Mouse (Mus musculus) left cerebral cortex, postnatal 14 days (tissue): ENCODE results near the gene Cmc2. TPM values are rescaled to one million over a fixed set of nuclear protein-coding genes. Genes with fewer than 3 reads are reported as not detected.

Experiments used
- DNase-seq, 2 experiments: peaks; one replicate each; pipeline ENCODE4 v3.0.0; 2021 to 2022; ENCODE audit warnings: low spot score in 2 of 2, mixed read lengths in 1 of 2
- intact Hi-C: fragments of 180-260 bp; cut with DNase I; formaldehyde crosslinking; loops from one replicate; pipeline ENCODE4 v1.15.1; 2025
- long read RNA-seq, 2 experiments: library from polyadenylated mRNA; stranded (forward); transcript quantifications; one replicate each; pipeline ENCODE4 v2.0.0; 2021
- total RNA-seq, 2 experiments: library from RNA; stranded (reverse); gene quantifications; 2 replicates each; pipeline ENCODE4 v1.2.3; 2021

Cmc2 gene
- total RNA-seq, result 10 to 100 TPM; 12.9 to 14.8 TPM
- long read RNA-seq, experiment 1, transcript Cmc2-205 (4 exons, 1,459 nt), result major isoform, 8 of 13 reads
- long read RNA-seq, experiment 1, partial matches to known transcripts, result 0 of 13 reads
- long read RNA-seq, experiment 1, other reads (novel, unspliced or antisense), result 3 of 13 reads
- long read RNA-seq, experiment 2, transcript Cmc2-205 (4 exons, 1,459 nt), result major isoform, 10 of 13 reads
- long read RNA-seq, experiment 2, partial matches to known transcripts, result 1 of 13 reads
- long read RNA-seq, experiment 2, other reads (novel, unspliced or antisense), result 1 of 13 reads

DNA sequence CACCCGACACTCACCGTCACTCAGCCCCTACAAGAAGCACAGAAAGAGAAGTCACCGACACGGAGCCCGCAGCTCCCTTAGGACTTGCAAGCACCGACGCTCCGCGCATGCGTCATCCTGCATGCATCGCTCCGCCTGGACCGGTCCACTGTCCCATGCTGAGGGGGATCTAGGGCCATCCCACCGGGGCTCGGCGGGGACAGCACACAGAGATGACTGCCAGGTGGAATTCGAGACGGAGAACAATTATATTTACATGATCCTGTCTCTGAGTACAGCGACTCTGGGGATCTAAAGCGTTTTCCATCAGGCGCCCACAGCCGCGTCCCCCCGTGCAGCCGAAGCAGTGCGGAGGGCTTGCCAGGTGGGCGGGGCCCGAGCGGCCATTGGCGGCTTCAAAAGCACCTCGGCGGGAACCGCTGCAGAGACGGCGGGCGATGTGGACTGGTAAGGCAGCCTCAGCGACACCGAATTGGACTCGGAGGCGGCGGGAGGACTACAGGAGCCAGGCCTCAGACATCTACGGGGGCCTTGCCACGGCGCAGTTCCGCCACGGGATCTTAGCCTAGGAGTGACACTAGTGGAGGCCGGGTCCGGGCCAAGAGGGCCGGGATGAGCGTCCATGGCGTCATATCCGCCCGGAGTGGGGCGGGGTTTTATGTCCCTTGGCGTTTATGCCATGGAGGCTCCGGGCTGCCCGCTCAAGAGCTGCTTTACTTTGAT is at the start of gene Cmc2, which contains the start of gene Cenpn:
Cmc2 (minus strand) TSS at position 119 of the 723 bp plus-strand sequence.
Cenpn (plus strand) TSS at position 394 of the 723 bp plus-strand sequence.
- DNase-seq, result peak; percentile 89 to 91
- intact Hi-C loops, result no loop called here

DNA sequence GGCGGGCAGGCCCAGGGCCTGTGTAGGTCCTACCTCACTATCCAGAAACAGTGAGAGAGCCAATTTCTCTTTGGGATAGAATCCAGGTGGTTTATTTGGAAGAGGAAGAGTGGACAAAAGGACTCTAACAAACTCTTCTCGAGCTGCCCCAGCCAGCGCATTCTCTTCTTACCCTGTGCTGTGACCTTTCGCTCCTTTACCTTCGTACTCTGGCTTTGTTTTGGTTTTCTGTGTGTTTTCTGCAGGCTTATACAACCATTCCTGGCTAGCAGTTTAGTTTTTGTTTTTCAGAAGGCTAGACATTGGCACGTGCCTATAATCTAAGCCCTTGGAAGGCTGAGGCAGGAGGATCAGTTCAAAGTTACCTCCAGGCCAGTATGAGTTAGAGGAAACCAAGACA is 48.3 kb upstream of the Cmc2 start:
- intact Hi-C loops, result no loop called here

DNA sequence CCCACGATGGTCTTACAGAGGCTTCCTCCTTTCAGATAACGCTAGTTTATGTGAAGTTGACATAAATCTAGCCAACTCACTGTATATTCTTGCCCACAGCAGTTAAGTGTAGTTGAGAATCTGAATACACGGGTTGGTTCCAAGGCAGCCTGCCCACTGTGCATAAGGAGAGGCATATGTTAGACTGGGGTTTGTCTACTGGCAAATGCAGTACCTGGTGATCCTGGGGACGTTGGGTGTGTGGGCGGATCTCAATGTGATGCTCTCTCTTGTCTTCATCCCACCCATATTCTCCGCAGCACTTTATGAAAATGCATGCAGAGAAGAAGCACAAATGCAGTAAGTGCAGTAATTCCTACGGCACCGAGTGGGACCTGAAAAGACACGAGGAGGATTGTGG is 33.2 kb upstream of the Cmc2 start:
- intact Hi-C loops, result no loop called here
- peak; percentile 82 to 91 for DNase-seq

More for the DNA sequence above, 48.3 kb upstream of the Cmc2 start:
- no peak for DNase-seq

DNA sequence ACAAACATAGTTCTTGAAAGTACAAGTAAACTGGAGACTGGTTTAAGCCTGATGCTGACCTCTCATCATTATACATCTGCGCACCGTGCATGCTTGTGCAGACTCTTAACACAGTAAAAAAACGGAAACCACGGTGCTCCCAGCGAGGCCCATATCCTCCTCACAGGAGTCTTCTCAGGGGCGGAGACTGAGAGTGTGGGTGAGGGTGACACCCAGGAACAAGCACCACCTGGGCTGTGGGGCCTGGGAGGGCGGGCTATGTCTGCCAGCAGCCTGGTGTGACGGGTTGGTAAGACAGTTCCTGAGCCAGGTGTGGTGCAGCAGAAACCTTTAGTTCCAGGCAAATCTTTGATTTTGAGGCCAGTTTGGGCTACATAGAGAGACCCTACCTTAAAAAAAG is 31.2 kb upstream of the Cmc2 start:
- intact Hi-C loops, result no loop called here
- no peak for DNase-seq

DNA sequence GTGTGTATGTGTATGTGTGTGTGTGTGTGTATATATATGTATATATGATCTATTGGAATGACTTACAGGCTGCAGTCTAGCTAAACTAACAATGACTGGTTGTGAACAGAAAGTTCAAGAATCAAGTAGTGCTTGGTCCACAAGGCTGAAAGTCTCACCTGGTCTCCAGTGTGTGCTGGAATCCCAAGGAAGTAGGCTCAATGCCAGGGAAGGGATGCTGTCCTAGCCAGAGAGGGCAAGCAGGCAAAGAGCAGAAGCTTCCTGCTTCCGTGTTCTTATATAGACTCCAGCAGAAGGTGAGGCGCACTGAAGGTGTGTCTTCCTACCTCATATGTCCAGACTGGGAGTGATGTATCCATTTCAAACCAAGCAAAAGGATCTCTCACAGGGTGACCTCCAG is 30.5 kb upstream of the Cmc2 start:
- intact Hi-C loops, result no loop called here
- DNase-seq, result no peak

DNA sequence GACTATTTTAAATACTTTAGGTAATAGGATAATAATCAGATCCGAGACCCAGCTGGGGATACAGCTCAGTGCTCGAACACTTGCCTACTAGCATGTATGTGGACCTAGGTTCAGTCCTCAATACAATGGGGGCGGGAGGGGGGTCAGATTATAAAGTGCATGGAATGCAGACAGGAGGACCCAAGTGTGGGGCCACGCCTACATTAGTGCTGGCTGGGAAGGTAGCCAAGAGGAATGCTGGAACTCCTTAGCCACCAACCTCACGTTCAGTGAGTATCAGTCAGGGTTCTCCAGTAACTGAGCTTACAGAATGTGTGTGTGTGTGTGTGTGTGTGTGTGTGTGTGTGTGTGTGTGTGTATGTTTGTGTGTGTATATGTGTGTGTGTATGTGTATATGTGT is 30.1 kb upstream of the Cmc2 start:
- intact Hi-C loops, result no loop called here
- no peak for DNase-seq

DNA sequence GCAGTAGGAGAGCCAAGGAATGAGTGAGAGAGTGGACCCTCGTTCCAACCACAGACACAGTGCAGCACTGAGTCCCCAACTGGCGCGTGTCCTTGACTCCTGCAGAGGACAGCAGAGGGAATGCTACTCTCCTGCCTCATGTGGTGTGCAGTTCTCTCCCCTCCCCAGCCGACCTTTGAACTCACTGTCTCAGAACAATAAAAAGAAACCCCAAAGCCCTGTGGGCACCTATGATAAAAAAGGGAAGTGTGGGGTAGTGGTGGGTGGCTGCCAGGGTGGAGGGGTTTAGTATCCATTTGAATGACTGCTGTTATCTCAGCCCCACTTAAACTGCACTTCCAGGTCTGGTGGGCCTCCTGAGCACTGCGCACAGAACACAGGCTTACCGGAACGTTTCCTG is 26.3 kb upstream of the Cmc2 start:
- DNase-seq, result no peak
- intact Hi-C loops, result loop anchor here (10.0 kb wide), 1 partner anchor 527 kb away; no protein-coding TSS in a partner anchor

DNA sequence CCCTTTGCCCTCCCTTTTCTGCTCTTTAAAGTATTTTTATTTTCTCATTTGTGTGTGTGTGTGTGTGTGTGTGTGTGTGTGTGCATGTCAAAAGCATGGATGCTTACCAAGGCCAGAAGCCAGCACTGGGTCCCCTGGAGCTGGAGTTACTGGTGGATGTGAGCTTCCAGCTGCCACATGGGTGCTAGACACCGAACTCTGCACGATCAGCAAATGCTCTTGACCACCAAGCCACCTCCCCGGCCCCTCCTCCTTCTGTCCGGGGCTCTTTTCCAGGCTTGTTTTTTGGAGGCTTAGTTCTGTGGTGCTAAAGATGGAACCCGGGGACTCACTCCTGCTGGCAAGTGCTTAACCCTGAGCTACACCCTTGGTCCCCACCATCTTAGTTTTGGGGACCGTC is 25.6 kb upstream of the Cmc2 start:
- intact Hi-C loops, result loop anchor here (10.0 kb wide), 1 partner anchor 528 kb away; no protein-coding TSS in a partner anchor
- DNase-seq, result no peak

DNA sequence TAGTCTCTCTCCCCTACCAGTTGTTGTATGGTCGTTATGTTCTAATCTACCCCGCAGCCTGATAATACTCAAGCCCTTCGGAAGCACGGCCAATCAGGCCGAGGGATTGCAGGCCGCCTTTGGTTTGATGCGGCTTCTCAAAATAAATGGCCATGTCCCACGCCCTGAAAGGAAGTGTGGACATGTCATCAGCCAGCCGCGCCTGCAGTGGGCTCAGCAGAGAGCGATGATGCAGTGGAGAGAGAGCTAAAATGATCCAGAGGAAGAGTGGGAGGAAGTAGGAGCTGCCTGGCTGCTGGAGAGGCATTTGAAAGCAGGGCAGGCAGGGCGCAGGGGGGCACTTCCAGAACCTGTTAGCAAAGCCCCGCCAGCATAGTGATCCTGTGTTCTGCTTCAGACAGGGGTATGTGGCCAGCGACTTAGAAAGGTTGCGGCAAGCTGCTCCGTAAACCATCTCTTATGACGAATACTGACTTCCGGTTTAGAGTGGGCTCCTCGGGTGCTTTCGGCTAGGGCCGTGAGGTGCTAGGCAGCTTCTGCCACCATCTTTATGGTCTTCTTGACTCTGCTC is 25.1 kb upstream of the Cmc2 start:
- DNase-seq, result peak; percentile 47 to 63
- intact Hi-C loops, result loop anchor here (10.0 kb wide), 1 partner anchor 528 kb away; no protein-coding TSS in a partner anchor

DNA sequence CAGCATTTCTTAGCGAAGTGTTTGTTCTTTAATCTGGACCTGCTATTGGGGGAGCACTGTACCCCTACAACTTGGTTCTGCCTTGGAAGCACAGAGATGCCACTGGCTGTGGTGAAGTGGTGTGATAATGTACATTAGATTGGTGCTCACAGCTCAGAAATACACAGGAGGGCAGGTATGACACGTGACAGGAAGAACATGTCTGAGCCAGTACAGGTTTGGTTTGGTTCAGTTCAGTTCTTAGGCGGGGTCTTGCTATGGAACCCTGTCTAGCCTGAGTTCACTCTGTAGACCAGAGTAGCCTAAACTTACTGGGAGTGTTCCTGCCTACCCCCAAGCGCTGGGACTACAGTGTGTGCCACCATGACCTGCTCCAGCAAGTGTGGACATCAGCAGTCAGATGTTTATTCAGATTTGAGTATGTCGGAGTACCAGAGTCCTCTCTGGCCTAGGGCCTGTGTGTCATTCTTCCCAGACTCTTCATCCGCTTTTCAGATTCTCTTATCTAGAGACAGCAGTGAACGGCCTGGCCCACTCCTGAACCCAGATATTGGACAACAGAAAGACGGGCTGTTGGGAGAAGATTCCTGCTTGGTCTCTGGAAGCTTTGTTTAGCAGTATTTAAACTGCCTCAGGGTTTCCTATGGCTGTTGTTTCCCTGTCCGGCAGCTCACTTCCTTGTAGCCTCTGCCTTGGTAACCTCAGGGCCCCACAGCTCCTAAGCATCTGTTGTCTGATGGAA is 24.1 kb upstream of the Cmc2 start:
- intact Hi-C loops, result loop anchor here (10.0 kb wide), 1 partner anchor 529 kb away; no protein-coding TSS in a partner anchor

DNA sequence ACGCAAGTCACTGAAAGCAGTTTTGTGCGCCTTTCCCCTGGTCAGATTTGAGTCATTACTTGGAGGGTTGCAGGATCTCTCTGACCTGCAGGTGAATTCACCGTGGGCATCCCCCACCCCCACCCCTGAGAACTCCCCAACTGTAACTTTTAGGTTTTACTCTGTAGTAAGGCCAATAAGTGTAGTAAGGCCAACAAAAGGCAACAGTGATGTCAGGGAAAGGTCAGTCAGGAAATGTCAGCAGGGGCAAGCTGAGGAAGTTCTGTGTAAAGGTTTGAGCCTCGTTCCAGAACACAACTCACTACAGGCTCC is 23.1 kb upstream of the Cmc2 start:
- DNase-seq, result no peak
- intact Hi-C loops, result loop anchor here (10.0 kb wide), 1 partner anchor 530 kb away; no protein-coding TSS in a partner anchor

More for the DNA sequence above, 24.1 kb upstream of the Cmc2 start:
- no peak for DNase-seq

DNA sequence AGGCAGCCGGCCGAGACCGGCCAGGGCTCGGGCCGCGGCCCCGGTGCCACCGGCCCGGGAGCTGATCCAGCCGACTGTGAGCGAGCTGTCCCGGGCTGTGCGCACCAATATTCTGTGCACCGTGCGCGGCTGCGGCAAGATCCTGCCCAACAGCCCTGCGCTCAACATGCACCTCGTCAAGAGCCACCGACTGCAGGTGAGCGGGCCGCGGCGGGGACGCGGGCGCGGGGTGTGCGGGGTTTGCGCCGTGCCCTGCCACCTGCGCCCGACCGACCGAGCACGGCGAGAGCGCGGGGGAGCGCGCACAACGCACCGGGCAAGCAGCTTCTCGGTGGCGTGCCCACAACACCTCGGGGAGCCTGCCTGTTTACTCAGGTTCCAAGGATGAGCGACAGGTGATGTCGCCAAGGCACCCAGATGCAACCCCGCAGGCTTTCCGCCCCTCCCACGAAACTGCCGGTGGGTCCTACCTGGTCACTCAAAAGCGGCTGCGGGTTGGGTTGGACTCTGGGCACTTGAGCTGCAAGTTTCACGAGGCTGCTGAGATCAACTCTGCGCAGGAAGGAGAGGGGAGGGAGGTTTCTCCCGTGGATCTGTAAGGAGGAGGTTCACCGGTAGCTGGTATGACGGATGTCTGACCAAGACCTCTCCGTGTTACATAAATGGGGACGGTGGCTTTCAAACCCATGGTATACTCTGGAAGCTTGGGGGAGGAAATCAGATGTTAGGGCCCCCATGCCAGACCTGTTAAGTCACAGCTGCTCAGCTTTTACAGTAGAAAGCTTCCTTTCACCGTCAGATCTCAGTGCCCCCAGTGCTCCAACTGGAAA is 22.5 kb upstream of the Cmc2 start:
- peak in 1 of 2 experiments; percentile 30 for DNase-seq
- intact Hi-C loops, result loop anchor here (2.0 to 10.0 kb wide), 2 partner anchors 35 to 531 kb away; partner anchors contain the start of gene 1700030J22Rik

DNA sequence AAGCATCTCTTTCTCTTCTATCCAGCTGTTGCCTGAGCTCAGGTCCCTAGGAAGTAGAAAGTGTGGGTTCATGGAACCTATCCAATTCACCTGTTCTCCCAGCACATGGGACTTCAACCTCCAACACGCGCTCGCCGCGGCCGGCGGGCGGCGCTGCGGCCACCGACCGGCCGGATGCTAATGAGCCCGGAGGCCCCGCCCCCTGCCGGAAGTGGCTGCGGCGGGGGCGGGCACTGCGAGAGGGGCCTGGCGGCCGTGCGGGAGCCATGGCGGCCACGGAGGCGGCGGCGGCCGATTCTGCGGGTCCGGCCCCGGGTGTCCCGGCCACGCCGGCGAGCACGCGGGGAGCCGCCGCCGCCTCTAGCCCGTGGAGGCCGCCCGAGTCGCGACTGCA is 21.9 kb upstream of the Cmc2 start, which contains the start of gene Atmin:
Atmin (plus strand) TSS at position 233 of the 394 bp plus-strand sequence.
- DNase-seq, result peak; percentile 79 to 86
- intact Hi-C loops, result loop anchor here (2.0 to 10.0 kb wide), 2 partner anchors 36 to 532 kb away; partner anchors contain the start of gene 1700030J22Rik

DNA sequence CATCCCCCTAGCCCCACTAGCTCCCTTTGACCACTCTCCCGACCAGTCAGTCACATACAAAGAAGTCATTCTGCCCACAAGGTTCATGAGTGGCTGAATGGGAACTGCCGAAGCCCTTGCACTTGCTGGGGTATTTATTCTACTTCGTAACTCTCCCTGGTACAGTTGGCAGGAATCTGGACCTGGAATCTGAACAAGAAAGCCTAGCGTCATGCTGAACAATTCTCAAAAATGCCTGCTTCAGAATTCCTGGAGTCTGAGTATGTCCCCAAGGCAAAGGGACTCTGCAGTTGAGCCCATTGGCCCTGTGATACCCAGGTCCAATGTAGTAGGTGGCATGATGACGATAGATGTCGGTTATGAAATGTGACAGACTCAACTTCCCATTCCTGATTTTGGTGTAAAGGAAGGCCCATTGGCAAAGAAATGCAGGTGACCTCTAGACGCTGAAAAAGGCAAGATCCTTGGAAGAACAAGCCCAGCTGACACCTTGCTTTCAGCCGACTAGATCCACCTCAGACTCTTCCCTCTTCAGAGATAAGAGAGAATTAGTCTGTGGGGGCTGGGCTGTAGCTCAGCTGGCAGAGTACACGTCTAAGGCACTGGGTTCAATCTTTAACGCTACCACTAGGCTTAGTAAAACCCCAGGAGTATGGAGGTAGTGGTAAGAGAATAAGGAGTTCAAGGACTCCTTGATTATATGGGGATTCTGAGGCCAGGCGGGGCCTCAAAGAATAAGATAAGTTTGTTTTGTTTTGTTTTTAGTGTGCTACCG is 21.2 kb upstream of the Cmc2 start:
- intact Hi-C loops, result loop anchor here (2.0 to 10.0 kb wide), 2 partner anchors 36 to 532 kb away; partner anchors contain the start of gene 1700030J22Rik
- no peak for DNase-seq

DNA sequence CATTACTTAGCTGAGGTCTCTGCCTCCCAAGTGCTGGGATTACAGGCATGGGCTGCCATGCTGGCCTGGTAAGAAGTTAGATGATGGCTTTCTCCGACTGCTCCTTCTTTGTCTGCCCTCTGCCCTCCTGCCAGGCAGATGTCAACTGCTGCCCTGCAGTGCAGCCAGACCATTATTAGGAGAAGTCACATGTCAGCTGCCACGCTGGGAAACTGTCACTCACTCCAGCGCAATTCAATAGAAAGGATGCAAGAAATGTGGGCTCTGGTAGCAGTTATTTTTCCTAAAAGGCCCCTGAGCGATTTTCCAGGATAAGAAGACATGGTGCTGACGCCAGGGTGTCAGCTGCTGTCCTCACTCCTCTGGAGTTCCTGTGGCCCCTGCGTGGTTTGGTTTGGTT is 14.3 kb upstream of the Cmc2 start:
- intact Hi-C loops, result no loop called here
- no peak for DNase-seq

DNA sequence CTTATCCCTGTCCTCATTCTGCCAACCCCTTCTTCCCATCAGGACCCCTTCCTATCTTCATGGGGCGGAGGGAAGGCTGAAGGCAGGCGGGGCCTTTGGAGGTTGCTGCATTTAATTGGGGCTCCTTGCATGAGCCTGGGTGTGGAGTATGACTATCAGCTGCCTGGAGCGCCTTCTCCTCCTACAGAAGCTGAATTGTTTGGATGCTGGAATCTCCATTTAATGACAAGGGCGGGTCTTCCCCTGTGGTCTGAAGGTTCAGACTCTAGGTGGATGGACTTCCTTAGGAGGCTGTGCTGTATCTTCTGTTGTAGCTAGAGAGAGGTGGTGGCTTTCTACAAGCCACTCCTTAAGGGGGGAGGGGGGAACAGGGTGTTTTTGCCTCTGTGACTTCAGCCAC is 13.7 kb upstream of the Cmc2 start:
- intact Hi-C loops, result no loop called here
- no peak for DNase-seq

DNA sequence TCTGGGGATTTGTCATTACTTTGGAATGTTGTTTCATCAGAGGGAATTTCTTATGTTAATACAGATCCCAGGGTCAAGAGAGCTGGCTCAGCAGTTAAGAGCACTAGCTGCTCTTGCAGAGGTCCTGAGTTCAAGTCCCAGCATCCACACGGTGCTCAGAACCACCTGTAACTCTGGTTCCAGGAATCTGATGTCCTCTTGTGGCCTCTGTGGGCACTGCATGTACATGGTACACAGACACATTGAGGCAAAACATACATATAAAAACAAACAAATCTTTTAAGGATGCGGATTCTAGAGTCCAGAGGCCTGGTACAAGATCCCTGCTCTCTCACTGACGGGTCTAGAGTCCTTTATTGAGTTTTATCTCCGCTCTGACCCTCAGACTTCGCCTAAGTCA is 7.3 kb upstream of the Cmc2 start:
- DNase-seq, result no peak
- intact Hi-C loops, result no loop called here

DNA sequence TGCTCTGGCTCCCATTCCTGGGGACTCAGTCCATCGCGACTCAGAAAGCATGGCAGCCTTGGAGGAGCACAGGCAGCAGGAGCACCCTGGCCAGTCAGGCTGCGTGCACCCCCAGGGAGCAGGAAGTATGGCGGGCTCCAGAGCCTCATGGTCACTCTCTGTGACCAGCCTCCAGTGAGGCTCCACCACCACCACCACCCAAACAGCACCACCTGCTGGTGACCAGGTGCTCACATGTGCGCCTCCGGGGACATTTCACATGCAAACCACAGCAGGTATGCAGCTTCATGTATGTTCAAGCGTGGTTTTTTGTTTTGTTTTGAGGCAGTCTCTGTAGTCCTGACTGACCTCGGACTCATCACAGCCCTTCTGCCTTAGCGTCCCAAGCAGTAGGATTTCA is 6.6 kb upstream of the Cmc2 start:
- no peak for DNase-seq
- intact Hi-C loops, result no loop called here
